8 mouse cellular contexts compared by ENCODE assay signal in genomic region chr10:77206565-77207079, GRCm38 (mm10). TPM values are rescaled to one million over a fixed set of nuclear protein-coding genes. Genes with fewer than 3 reads are reported as not detected.
DNase-seq lines count a peak whose midpoint lies in the region; ATAC-seq lines count a peak whose summit lies in the region.

No protein-coding gene starts in this region.

- no peaks in the 10 kb centered on the region for H3K36me3 ChIP-seq in embryonic facial prominence, embryonic 11.5 days (replicated peaks; ENCODE audit: control insufficient read depth, insufficient read depth, low read depth, low read length)
- no peaks in the 10 kb centered on the region for H3K36me3 ChIP-seq in heart, embryonic 14.5 days (ENCODE audit: control insufficient read depth, insufficient read depth, low read length)
- no peaks in the 10 kb centered on the region for H3K36me3 ChIP-seq in lung, embryonic 16.5 days (ENCODE audit: control insufficient read depth, insufficient read depth, low read length)

- H3K9ac ChIP-seq in embryonic facial prominence, embryonic 11.5 days (replicated peaks; ENCODE audit: low read length), result no peak overlapping the region
- H3K9ac ChIP-seq in heart, embryonic 14.5 days (ENCODE audit: low read length), result no peak overlapping the region
- no peak overlapping the region; the same call in 1 of the 2 replicates for H3K9ac ChIP-seq in lung, embryonic 16.5 days (ENCODE audit: low read length)

- peak; percentile 23 for DNase-seq in ovary, postnatal 14 days (ENCODE audit: low spot score)
- no peak for DNase-seq in ovary, postnatal 36 days (ENCODE audit: low spot score)
- no peak for DNase-seq in embryonic facial prominence, embryonic 11.5 days (ENCODE audit: low spot score)
- peak; percentile 69 for DNase-seq in layer of hippocampus, adult 11-12 months (ENCODE audit: low spot score)

- H3K4me2 ChIP-seq in embryonic facial prominence, embryonic 11.5 days (ENCODE audit: low read depth, low read length), result no peak overlapping the region
- no peak overlapping the region for H3K4me2 ChIP-seq in heart, embryonic 14.5 days (ENCODE audit: low read length)
- H3K4me2 ChIP-seq in lung, embryonic 16.5 days (ENCODE audit: low read depth, low read length), result no peak overlapping the region

- no peaks in the 10 kb centered on the region for H3K9me3 ChIP-seq in embryonic facial prominence, embryonic 11.5 days (replicated peaks; ENCODE audit: control insufficient read depth, low read length)
- no peaks in the 10 kb centered on the region for H3K9me3 ChIP-seq in heart, embryonic 14.5 days (ENCODE audit: control insufficient read depth, low read length)
- no peaks in the 10 kb centered on the region for H3K9me3 ChIP-seq in lung, embryonic 16.5 days (ENCODE audit: control insufficient read depth, low read length)

- ATAC-seq in embryonic facial prominence, embryonic 11.5 days (replicated peaks; ENCODE audit: insufficient number of reproducible peaks, low FRiP score, low TSS enrichment, low read depth), result peak; percentile 64; the same call in 1 of the 2 replicates
- peak; percentile 61 for ATAC-seq in heart, embryonic 14.5 days (ENCODE audit: insufficient number of reproducible peaks, insufficient read depth, low FRiP score, low read depth)
- ATAC-seq in lung, embryonic 16.5 days (ENCODE audit: low read depth), result peak; percentile 85
- no peak for ATAC-seq in activated CD4-positive, CD25-positive, alpha-beta regulatory T cell, adult 4 months
- ATAC-seq in megakaryocyte-erythroid progenitor cell, adult 5-6 weeks (replicated peaks; ENCODE audit: low FRiP score, low TSS enrichment, poor library complexity, severe bottlenecking), result no peak

- H3K27me3 ChIP-seq in embryonic facial prominence, embryonic 11.5 days (ENCODE audit: control insufficient read depth, insufficient read depth, low read length), result no peaks in the 10 kb centered on the region
- no peaks in the 10 kb centered on the region for H3K27me3 ChIP-seq in heart, embryonic 14.5 days (ENCODE audit: control insufficient read depth, insufficient read depth, low read length)
- H3K27me3 ChIP-seq in lung, embryonic 16.5 days (ENCODE audit: control insufficient read depth, insufficient read depth, low read depth, low read length), result no peaks in the 10 kb centered on the region

- no peak overlapping the region for H3K27ac ChIP-seq in embryonic facial prominence, embryonic 11.5 days (replicated peaks; ENCODE audit: low read depth, low read length)
- H3K27ac ChIP-seq in heart, embryonic 14.5 days (replicated peaks in 1 of 2; ENCODE audit: control insufficient read depth in 1 of 2, insufficient read depth in 1 of 2, low read depth in 2 of 2, low read length in 2 of 2), result peak overlapping the region; percentile 71 to 80
- peak overlapping the region; percentile 75 for H3K27ac ChIP-seq in lung, embryonic 16.5 days (ENCODE audit: low read length)

- H3K4me3 ChIP-seq in embryonic facial prominence, embryonic 11.5 days (ENCODE audit: low read depth, low read length), result no peak overlapping the region
- no peak overlapping the region for H3K4me3 ChIP-seq in heart, embryonic 14.5 days (ENCODE audit: control insufficient read depth in 1 of 2, insufficient read depth in 1 of 2, low read depth in 1 of 2, low read length in 2 of 2)
- H3K4me3 ChIP-seq in lung, embryonic 16.5 days (ENCODE audit: low read length), result no peak overlapping the region

- no peaks in the 10 kb centered on the region for H3K4me1 ChIP-seq in embryonic facial prominence, embryonic 11.5 days (ENCODE audit: control insufficient read depth, insufficient read depth, low read length)
- H3K4me1 ChIP-seq in heart, embryonic 14.5 days (ENCODE audit: control insufficient read depth in 2 of 2, insufficient read depth in 2 of 2, low read length in 2 of 2), result peaks cover 20 to 23% of the 10 kb centered on the region in 2 experiments
- H3K4me1 ChIP-seq in lung, embryonic 16.5 days (replicated peaks; ENCODE audit: control insufficient read depth, insufficient read depth, low read length), result peaks cover 30% of the 10 kb centered on the region

- 32% methylated on average over 3 of the region's 3 CpGs for WGBS in embryonic facial prominence, embryonic 11.5 days
- 22% methylated on average over 3 of the region's 3 CpGs for WGBS in heart, embryonic 14.5 days
- 29% methylated on average over 3 of the region's 3 CpGs for WGBS in lung, embryonic 16.5 days

RNA-seq across cellular contexts. Expression of gene Col18a1, which starts 40.3 kb away (rescaled TPM):
- polyA plus RNA-seq in embryonic facial prominence, embryonic 11.5 days (2014; fragmentation: Nextera tagmentation; extraction: Ambion mirVana), result 55.5 and 57.5 TPM in 2 replicates
- 93.5 and 102 TPM in 2 replicates for polyA plus RNA-seq in heart, embryonic 14.5 days (2014; fragmentation: Nextera tagmentation; extraction: Ambion mirVana)
- polyA plus RNA-seq in lung, embryonic 16.5 days (2015; fragmentation: Nextera tagmentation; extraction: Ambion mirVana), result 298 and 315 TPM in 2 replicates
- polyA plus RNA-seq in activated CD4-positive, CD25-positive, alpha-beta regulatory T cell, adult 4 months (2017; shearing (Covaris generic)), result under 1 TPM; 0.09 to 0.17 TPM
- total RNA-seq in megakaryocyte-erythroid progenitor cell, adult 5-6 weeks (2014; fragmentation: Nextera tagmentation), result 0.37 TPM in 1 of 2 replicates, not detected in the other
- 0.15 TPM in 1 of 2 replicates, not detected in the other for total RNA-seq in megakaryocyte-erythroid progenitor cell, adult 5-6 weeks (2017)

RNA-seq across cellular contexts. Expression of gene Pofut2, which starts 52.4 kb away (rescaled TPM):
- polyA plus RNA-seq in embryonic facial prominence, embryonic 11.5 days (2014; fragmentation: Nextera tagmentation; extraction: Ambion mirVana), result 68.4 and 70.7 TPM in 2 replicates
- 105 TPM in 2 replicates for polyA plus RNA-seq in heart, embryonic 14.5 days (2014; fragmentation: Nextera tagmentation; extraction: Ambion mirVana)
- 126 and 132 TPM in 2 replicates for polyA plus RNA-seq in lung, embryonic 16.5 days (2015; fragmentation: Nextera tagmentation; extraction: Ambion mirVana)
- polyA plus RNA-seq in activated CD4-positive, CD25-positive, alpha-beta regulatory T cell, adult 4 months (2017; shearing (Covaris generic)), result 10 to 100 TPM; 18.5 to 19.9 TPM
- 18.3 and 24.5 TPM in 2 replicates for total RNA-seq in megakaryocyte-erythroid progenitor cell, adult 5-6 weeks (2014; fragmentation: Nextera tagmentation)
- 7.4 and 14.8 TPM in 2 replicates for total RNA-seq in megakaryocyte-erythroid progenitor cell, adult 5-6 weeks (2017)

Comparison
In these comparisons a context has a peak if more than half of its experiments do, and no peak if none do; other contexts are left out.
1. DNase-seq: peak in ovary, postnatal 14 days (single experiment) and layer of hippocampus, adult 11-12 months (single experiment); none in ovary, postnatal 36 days (single experiment) and embryonic facial prominence, embryonic 11.5 days (single experiment).
2. ATAC-seq: peak in embryonic facial prominence, embryonic 11.5 days (single experiment), heart, embryonic 14.5 days (single experiment) and lung, embryonic 16.5 days (single experiment); none in activated CD4-positive, CD25-positive, alpha-beta regulatory T cell, adult 4 months (single experiment) and megakaryocyte-erythroid progenitor cell, adult 5-6 weeks (single experiment).
3. RNA of gene Col18a1, which starts 40.3 kb away (polyA plus RNA-seq): 298 to 315 TPM in lung, embryonic 16.5 days, 93.5 to 102 TPM in heart, embryonic 14.5 days and 55.5 to 57.5 TPM in embryonic facial prominence, embryonic 11.5 days; 0.09 to 0.17 TPM in activated CD4-positive, CD25-positive, alpha-beta regulatory T cell, adult 4 months; every median in the first group is over 10 times any median in the second.